Mouse (Mus musculus) 416B (cell line): ENCODE measurements around the gene Ccnd2.

Experiments used
- DNase-seq: peaks from one replicate; pipeline ENCODE4 v3.0.0; 2011; ENCODE audit warnings: low read depth

The Ccnd2 gene

DNA sequence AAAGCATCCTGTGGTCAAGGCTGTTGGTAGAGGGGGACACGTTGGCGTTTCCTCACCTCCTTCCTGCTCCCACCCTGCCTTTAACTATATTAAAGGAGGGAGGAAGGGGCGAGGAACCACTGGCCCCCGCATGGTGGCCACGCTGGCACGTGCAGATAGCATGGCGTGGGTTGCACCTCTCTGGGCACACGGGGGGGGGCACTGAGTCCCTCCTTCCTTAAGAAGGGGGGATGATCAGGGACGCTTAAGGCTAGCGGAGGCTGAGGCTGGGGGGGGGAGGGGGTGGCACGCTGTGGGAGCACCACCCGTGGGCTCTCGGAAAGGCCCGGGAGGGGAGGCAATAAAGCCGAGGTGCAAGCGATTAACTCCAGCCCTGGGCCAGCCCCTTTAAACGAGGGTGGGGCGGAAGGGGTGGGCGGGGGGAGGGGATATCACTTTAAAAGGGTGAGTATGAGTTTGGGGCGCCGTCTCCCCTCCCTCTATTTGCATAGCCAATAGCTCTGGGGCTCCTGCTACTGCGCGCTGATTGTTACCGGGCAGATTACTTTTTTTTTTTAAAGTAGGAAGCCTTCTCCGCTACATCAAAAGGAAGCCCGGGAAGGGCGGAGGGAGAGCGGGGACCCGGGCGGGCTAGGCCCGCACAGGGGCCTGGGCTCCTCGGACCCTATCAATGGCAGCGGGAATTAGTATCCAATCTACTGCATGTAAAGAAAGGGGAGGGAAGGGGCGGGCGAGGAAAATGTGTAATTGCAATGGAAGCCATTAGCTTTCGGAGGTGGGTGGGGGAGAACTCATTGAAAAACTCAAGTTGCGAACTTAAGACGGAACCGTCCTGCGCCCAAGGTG, at the start of gene Ccnd2:
Gene Ccnd2, minus strand, starts transcription at position 88 of the 846 bp plus-strand sequence.
- peak; percentile 98 for DNase-seq

DNA sequence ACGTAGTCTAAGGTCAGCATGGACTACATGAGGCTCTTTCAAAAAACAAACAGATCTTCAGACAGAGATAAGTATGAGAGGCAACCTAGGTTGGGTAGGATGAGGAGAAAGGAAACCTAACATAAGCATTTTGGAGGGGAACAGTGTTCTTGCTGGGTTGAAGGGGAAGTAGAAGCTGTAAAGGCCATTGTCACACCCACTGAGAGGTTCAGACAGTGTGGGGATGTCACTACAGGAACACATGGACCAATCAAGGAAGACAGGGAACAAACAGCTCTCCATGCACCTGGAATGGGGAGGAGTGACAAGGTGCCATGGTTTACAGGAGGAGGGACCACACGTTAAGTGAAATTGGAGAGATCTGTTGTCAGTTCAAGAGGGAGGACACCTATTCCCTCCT, 45.0 kb upstream of the Ccnd2 start:
- DNase-seq, result no peak

DNA sequence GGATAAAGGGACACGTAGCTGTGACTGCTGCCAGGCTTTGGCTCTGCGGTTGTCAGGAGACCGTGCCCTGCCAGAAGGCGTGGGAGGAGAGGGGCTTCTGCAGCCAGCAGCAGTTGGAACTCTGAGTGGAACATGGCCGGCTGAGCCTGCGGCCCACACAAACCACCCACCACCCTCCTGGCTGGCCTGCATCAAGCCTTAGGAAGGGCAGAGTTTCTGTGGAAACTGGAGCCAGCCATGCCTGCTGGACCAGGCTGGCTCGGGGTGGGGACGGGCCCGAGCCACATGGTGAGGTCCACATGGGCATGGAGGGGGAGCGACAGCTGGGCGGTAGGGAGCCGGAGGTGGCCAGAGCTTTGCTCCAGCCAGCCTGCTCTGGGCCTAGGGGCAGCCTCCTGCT, 29.3 kb upstream of the Ccnd2 start:
- DNase-seq, result no peak

DNA sequence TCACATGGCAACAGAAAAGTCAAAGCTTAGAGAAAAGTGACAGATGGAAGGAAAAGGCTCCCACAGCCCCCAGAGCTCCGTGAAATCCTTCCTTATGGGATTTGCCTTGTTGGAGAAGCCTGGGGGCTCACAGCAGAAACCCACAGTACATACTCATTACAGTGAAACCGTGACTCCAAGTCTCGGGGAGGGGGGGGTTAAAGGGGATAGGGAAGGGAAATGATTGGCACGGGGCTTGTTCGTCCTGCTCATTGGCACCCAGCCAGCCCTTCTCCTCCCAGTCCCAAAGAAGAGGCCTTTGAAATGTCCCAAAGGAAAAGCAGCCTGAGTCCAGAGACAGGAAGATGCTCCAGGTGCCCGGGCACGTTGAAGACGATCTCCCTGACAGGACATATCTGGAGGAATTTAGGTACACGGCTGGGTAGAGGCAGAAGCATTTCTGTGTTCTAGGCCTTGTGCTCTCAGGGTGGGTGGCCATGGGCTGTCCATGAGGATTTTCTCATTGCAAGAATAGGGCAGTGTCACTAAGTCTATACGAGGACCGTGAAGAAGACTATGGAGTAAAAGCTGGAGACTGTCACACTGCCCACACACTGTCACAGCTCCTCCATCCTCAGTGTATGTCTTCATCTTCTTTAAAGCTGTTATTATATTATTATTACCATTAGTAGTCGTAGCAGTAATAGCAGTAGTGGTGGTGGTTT, 27.2 kb upstream of the Ccnd2 start:
- DNase-seq, result no peak

DNA sequence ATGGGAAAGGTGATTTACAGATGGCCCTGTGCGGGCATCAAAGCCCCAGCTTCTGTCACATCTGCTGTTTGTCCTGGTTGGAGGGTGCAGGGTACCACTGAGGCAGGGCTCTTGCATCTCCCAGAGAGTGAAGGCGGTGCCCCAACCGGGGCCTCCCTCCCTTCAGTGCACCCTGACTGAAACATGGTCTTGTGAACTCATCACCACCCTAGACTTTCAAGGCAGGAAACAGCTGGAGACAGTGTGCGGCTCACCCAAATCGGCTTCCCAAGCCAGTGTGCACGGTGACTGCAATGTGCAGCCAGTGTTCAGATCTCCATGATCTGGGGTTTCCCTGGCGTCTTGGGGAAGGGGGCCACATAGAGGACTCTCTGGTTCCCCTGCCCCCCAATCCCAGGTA, 26.0 kb upstream of the Ccnd2 start:
- DNase-seq, result no peak

DNA sequence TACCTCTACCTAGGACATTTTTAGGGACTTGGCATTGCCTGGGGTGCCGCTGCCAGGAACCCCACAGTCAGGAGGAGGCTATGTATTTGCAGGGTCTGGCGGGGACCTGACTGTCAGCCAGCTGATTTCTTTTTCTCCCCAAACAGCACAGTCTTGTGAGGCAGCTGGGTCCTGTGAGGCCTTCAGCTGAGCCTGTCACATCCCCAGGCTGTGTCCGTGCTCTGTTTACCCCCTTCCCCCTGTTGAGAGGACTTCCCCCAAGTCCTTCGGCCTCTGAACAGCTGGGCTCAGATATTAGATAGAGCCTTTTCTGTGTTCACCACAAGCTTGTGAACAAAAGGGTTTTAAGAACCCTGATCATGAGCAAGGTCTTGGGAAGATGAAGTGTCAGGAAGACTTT, 25.4 kb upstream of the Ccnd2 start:
- no peak for DNase-seq

DNA sequence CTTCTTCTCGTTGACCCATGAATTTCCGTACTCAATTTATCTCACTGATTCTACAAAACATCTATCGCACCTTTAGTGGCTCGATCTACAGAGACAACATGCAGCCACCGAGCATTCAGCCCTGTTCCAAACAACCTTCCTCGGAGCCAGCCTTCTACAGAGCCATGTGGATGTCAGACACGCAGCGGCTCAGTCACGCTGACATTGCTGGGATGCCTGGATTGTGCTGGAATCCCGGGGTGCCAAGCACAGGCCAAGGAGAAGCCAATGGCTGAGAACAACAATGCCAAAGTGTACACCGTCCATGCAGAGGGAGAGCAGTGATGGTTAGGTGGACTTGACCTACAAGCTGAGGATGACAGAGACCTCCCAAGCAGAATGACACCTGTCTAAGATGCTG, 20.5 kb upstream of the Ccnd2 start:
- no peak for DNase-seq

DNA sequence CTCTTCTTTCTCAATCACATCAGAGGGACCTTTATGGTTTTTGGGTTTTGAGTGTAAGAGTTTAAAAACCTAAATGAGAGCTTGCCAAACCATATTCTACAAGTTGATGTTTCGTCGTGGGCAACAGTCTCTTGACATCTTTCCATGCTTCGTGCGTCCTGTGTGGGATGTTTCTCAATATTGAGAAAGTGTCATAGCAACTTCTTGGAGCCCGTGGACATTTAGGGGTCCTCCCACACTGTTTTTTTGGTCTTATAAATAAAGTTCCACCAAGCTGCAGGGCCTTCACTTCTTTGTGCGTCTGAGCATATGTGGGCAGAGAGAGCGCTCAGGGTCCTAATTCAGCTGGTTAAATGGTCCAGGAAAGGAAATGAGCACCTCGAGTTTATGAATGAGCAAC, 18.7 kb upstream of the Ccnd2 start:
- DNase-seq, result no peak

DNA sequence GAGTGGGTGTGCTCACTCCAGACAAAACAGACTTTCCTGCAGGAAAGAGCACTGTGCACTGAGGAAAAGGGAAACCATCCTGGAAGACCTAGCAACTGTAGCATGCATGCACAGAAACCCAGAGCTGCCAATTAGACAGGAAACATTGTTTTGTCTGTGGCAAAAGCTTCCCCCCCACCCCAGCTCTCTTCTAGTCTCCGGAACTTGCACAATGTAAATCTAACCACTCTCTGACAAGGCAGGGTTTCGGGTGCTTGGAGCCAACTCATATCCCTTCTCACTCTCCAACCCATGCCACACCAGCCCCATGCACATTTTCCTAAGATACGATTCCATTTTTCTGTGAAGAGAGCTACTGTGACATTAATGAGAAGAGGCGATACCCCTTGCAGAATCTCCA, 13.7 kb upstream of the Ccnd2 start:
- DNase-seq, result peak; percentile 93

DNA sequence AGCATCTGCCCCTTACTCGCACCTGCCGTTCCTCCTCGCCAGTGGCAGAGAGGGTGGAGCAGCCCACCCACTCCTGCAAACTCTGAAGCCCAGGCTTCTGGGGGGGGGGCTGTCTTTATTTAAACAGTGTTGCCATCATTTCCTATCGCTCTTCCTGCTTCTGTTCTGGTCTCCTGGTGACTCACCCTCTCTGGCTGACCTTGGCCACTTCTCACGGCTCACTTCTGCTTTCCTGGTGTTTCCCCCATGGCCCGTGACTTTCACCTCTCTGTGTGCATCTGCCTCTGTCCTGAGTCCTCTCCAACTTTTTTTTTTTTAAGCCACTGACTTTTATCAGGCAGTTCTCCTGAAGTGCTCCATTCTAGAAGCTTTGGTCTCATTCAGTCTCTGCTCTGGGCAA, 10.8 kb upstream of the Ccnd2 start:
- peak; percentile 97 for DNase-seq

DNA sequence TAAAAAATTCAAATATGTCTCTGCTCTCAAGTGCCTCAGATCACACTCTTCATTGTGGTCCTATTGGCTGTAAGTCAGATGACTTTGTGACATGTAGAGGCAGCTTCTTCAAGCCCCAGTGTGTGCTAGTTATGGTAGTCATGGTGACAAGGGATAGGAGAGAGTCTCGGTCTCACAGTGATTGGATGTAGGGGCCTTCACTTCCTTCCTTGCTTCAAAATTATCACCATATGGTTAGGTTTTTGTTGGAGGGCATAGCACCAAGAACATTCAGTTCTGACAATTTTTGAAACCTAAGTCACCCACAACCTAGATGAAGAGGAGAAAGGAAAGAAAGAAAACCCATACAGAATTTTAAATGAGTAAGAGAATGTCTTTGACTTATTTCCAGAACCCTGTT, 5.3 kb upstream of the Ccnd2 start:
- DNase-seq, result no peak

DNA sequence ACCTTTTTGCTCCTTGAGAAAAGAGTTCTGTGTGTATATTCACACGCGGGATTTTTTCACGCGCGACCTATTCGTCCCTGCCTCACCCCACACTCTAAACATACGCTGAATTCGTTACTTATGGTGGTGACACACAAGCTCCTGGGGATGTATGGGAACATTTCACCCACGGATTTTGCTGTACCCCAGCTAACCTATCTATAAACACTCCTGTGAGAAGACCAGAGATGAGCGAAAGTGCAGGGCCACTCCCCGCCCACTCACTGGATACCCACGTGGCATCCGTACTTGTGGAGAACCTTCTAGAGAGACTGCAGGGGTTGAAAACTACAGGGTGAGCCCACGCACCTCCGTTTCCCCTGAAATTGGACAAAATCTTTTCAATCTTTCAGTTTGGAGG, 3.5 kb upstream of the Ccnd2 start:
- DNase-seq, result peak; percentile 77

DNA sequence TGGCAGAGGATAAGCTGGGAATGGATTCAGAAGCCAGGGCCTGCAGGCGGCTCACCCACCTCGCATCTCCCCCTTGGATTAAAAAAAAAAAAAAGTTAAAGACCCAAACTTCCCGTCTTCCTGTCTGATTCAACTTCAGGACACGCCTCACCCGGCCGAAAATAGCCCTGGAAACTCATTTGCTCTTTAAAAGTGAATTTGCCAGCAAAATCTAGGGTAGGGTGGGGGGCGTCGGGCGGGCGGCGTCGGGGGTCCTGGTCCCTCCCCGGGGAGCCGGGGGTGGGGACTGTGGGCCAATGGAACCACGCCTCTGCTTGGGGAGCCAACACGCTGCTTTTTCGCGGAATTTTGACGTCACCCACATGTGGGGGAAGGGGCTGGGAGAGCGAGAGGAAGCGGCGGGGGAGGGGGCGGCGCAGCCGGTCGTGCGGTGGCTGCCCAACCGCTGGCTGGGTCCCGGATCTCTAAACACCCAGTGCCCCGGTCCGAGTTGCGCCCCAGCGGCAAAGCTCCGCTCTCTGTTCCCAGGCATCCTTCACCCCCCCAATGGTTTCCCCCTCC, 2.8 kb upstream of the Ccnd2 start:
- peak; percentile 96 for DNase-seq

DNA sequence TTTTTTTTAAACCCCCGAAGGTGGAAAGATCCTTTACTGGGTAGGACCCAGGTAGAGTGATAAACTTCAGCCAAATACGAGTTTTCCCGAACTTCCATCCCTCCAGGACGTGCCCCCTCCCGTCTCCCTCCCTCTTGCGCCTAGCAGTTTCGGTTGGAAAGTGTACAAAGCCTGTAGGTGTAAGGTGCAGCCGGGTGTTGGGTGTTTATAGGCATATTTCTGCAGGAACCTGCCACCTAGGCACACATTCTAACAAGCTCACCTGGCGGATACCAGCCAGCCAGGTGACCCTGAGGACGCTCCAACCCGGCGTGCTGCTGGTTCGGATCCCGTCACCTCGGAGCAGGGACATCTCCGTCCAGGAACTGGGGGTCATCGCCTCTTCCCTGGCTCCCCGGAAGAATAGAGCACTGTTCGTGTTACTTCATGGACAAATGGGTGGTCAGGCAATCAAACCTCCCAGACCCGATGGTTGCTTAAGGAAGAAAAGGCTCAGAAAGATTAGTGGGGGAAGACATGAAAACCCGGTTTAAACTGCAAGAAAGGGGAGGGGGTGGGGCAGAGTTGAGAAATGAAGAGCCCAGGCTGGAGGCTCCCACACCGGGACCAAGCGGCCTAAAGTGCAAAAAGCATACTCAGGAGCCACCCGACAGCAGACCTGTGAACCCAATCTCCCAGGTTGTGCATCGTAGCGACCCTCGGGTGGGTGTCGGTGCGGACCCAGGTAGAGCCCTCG, 2.1 kb upstream of the Ccnd2 start:
- DNase-seq, result peak; percentile 84

DNA sequence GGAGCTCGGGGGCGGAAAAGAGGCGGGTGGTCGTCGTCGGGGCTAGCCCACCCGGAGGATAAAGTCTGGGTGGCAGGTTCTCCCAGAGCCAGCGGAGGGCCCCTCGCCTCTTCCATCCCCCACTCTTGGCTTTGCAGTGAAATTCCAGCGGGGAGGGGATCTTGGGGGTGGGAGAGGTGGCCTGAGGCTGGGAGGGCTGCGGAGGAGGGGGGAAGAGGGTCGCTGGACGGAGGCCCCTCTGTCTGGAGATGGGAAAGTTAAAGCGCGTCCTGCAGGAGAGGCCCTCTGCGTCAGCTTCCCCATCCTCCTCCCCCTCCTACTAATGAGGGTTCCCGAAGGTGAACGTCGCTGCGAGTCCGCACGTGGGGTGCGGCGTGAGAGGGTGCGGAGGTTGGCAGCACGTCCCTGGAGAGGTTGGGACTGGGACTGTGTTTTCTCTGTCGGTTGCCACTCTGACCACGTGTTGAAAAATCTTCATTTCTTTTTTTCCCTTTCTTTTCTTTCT, 1.4 kb upstream of the Ccnd2 start:
- DNase-seq, result peak; percentile 68

DNA sequence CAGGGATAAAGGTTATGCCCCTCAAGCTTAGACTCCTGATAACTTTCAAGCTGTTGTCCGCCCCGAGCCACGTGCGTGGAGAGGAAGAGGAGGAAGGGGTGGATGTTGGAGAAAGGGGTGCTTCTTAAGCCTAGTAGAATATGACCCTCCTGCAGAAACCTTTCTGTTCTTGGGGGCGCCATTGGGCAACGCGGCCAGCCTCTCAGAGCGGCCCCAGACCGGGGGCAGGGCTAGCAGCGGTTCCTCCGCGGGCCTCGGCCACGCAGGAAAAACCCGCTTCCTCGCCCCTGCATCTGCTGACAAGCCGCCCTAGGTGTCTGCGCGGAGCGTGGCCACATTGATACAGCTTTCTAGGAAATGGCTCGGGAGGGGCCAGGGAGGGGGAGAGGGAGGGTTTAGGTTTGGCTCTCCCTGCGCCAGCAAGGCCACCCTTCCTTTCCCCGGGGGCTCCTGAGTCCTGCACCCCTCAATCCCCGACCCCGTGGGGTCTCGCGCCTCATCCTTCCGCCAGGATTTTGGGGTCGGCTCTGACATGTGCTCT, 358 bp downstream of the Ccnd2 start:
- peak; percentile 95 for DNase-seq

DNA sequence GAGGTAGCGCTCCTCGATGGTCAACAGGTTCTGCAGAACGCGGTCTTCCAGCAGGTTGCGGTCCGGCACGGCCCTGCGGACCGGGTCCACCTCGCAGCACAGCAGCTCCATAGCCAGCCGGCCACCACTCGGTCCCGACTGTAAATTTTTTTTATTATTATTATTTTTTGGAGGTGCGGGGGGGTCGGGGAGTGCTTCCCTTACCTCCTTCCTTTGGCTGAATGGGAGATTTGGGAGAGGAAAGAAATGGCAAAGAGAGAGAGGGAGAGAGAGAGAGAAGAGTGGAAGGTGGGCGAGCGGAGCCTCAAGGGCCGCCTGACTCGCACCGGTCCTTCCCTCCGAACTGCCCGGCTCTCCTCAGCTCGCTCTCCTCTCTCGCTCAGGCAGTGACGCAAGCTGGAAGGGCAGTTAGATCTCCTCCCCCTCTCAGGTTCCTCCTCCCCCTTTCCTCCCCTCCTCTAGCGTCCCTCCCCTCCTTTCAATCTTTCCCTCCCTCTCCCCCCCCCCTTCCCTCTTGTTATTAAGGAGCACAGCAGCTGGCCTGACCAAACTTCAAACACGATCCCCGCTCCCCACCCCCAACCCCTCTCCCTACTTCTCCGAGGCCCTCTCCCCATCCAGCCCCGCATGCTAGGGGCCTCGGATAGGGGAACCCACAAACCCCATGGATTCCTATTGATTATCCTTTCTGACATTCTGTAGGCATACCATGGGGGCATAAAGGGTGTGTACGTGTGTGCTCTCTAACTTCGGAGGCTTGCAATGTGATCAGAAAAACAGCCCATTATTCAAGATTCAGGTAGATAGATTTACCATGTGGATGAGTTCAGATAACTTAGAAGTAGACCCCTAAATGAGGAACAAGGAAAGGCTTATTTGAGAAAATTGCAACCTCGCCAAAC, 1.1 kb downstream of the Ccnd2 start:
- peak; percentile 98 for DNase-seq

DNA sequence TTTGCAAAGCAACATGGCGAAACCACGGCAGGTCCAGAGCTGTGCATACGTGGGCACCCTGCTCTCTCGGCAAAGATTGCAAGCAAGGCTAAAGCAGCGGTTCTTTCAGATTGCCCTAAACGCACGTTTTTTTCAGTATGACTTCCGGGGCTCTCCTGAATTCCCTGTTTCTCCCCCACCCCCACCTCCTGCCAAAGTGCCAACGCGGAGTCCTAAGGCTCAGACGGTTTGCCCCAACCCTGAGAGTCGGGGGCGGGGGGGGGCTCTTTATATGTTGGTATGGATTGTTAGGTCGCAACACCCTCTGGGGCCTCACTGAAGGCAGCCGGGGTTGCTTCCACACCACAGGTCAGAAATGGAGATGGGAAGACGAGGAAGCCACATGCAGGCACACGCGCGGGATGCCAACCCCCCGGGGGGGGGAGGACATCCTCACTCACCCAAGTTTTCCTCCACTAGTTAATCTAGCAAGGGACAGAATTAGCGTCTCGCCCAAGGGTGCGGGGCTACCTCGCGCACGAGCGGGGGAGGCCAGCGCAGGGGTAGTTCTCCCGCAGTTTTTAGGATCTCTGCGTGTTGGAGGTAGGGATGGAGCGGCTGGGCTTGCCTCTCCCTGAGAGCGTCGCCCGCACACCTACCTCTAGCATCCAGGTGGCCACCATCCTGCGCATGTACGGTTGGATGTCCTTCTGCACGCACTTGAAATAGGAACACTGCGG, 1.9 kb downstream of the Ccnd2 start:
- DNase-seq, result peak; percentile 61

DNA sequence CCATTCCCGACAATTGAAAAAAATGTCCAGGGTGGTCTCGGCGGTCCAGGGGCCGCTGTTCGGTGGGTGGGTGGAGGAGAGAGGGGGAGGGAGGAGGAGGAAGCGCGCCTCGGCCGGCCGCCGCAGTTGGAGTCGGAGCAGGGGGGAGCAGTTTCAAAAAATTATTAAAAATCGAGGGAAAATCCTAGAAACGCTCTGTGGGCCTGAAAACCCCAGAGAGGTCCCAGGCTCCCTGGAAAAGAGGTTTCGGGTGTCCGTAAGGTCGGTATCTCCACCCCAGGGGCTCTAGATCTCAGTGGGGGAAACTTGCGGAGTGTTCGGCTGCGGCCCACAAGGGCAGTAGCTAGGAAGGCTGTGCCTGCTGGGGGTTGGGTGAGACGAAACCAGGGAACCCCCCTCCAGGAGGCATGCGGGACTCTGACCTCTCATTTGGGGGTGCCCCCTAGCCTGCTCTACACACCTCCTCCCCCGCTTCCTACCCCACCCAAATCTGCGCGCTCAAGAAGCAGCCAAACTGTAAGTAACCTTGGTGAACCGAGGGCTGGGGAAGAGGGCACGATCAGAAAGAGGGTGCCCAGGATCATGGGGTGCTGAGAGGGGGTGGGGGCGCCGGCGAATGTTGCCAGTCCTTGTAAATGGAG, 2.6 kb downstream of the Ccnd2 start:
- DNase-seq, result peak; percentile 48
